Mouse (Mus musculus) heart, adult 2 months (tissue): Measurements from ENCODE around the gene Kbtbd2. TPM values are rescaled to one million over a fixed set of nuclear protein-coding genes. Genes with fewer than 3 reads are reported as not detected.
A peak's percentile ranks its signal among the peaks of the same experiment; 100 is the strongest.

Source experiments
- DNase-seq, 2 experiments: peaks; one replicate each; pipeline ENCODE4 v3.0.0; 2021
- H3K27ac ChIP-seq: fragments of 200-600 bp; 2 replicates; pipeline ENCODE4 v1.8.1; 2022
- H3K27me3 ChIP-seq: fragments of 200-500 bp; 2 replicates; pipeline ENCODE4 v1.6.1; 2012; ENCODE audit warnings: mild to moderate bottlenecking, low read length, inconsistent platforms, mixed read lengths; ENCODE audit not compliant: control insufficient read depth, insufficient read depth
- H3K36me3 ChIP-seq: fragments of 200-500 bp; 2 replicates; pipeline ENCODE4 v1.6.1; 2012; ENCODE audit warnings: low read length, inconsistent platforms; ENCODE audit not compliant: control insufficient read depth, insufficient read depth
- H3K4me1 ChIP-seq: fragments of 200-500 bp; 2 replicates; pipeline ENCODE4 v1.6.1; 2011; ENCODE audit warnings: low read length; ENCODE audit not compliant: control insufficient read depth, insufficient read depth
- H3K4me3 ChIP-seq: fragments of 200-600 bp; 2 replicates; pipeline ENCODE4 v1.8.1; 2022
- H3K79me2 ChIP-seq: fragments of 200-500 bp; replicated peaks from 2 replicates; pipeline ENCODE4 v1.6.1; 2012; ENCODE audit warnings: mild to moderate bottlenecking, inconsistent platforms, low read length, moderate library complexity, mixed read lengths; ENCODE audit not compliant: control insufficient read depth, insufficient read depth
- H3K9ac ChIP-seq: fragments of 200-500 bp; 2 replicates; pipeline ENCODE4 v1.6.1; 2012; ENCODE audit warnings: low read depth, mild to moderate bottlenecking, control low read depth, inconsistent platforms, low read length, mixed read lengths
- CTCF ChIP-seq: fragments of 200-600 bp; IDR thresholded peaks from 2 replicates; pipeline ENCODE4 v1.8.1; 2022; ENCODE audit warnings: antibody characterized with exemption, mild to moderate bottlenecking, moderate library complexity
- EP300 ChIP-seq: fragments of 200-500 bp; IDR thresholded peaks from 2 replicates; pipeline ENCODE4 v1.6.1; 2011; ENCODE audit warnings: low read depth, low read length, control low read depth; ENCODE audit not compliant: insufficient read depth
- POLR2A ChIP-seq: fragments of 200-500 bp; IDR thresholded peaks from 2 replicates; pipeline ENCODE4 v1.6.1; 2011; ENCODE audit warnings: mild to moderate bottlenecking, low read depth, low read length, control low read depth; ENCODE audit not compliant: insufficient read depth
- WGBS: fragments of 180-500 bp; shearing (Covaris S2); methylation state at CpG from one replicate; pipeline ENCODE4 v1.1.7; 2018; 5-methylcytosine and 5-hydroxymethylcytosine counted together
- intact Hi-C: fragments of 180-260 bp; cut with DNase I; formaldehyde crosslinking; loops from one replicate; pipeline ENCODE4 v1.15.1; 2025
- polyA plus RNA-seq: library from polyadenylated mRNA; depleted of rRNA; stranded (reverse); fragments of >200 nt; gene quantifications from 2 replicates; pipeline ENCODE4 v1.2.3, GENCODE M21; 2012
- total RNA-seq, 2 experiments: library from RNA; stranded (reverse); gene quantifications; 2 replicates each; pipeline ENCODE4 v1.2.3; 2021

The Kbtbd2 gene
- total and polyA plus RNA-seq, 3 experiments = 7.7 to 30.6 (median 28.9) TPM

DNA sequence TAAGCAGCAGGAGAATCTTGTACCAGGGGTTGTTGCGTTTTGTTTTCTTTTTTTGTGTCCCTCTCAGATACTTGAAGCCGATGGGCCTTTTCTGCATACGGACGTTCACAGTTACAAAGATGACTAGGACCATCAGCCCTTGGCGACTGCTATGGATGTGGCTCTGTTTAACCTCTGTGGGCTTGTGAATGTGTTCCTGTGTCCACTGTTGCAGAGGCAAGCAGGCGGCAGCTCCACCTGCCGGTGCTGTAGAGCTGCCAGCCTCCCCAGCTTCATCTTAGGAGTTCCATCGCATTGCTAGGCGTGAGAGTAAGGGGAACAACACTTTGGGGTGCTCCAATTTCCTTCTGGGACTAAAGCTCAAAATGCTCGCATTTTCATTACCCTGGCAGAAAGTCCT is 37.9 kb upstream of the Kbtbd2 start:
- no peak overlapping the region for H3K27ac ChIP-seq
- no peak overlapping the region for H3K9ac ChIP-seq
- no peak for DNase-seq
- H3K36me3 ChIP-seq = no peaks in the 10 kb centered on the region; the same call in 1 of the 2 replicates
- peaks cover 5% of the 10 kb centered on the region for H3K79me2 ChIP-seq
- H3K27me3 ChIP-seq = no peaks in the 10 kb centered on the region
- no peak overlapping the region for H3K4me3 ChIP-seq
- peaks cover 4% of the 10 kb centered on the region for H3K4me1 ChIP-seq
- peak; percentile 27; the same call in 1 of the 2 replicates for TF ChIP-seq CTCF
- TF ChIP-seq EP300 = no peak
- 84% methylated on average over 10 of the region's 10 CpGs for WGBS
- intact Hi-C loops = no loop called here

DNA sequence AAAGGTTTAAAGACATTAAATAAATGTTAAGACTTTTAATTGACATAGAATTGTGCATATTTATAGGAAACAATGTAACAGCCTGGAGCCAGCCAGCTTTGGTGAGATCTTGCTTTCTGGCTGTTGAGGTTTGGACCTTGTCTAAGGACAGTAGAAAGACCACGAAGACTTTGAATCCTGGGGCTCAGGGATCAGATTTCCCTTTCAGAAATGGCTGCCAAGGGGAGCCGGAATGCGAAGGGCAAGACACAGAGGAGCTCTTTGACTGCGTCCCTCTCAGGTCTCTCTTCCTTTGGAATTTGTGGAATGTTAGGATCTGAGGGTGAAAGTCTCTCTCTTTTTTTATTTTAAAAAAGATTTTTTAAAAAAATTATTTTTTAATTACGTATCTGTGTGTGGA is 37.2 kb upstream of the Kbtbd2 start:
- TF ChIP-seq POLR2A (no peak), EP300 (no peak), CTCF (no peak)
- 75% methylated on average over 5 of the region's 5 CpGs for WGBS
- intact Hi-C loops = no loop called here
- no peak for DNase-seq
- Histone ChIP-seq H3K4me1 (peaks cover 4% of the 10 kb centered on the region), H3K36me3 (no peaks in the 10 kb centered on the region; the same call in 1 of the 2 replicates), H3K27me3 (no peaks in the 10 kb centered on the region), H3K4me3 (no peak overlapping the region), H3K79me2 (peaks cover 4% of the 10 kb centered on the region), H3K9ac (no peak overlapping the region), H3K27ac (no peak overlapping the region)

DNA sequence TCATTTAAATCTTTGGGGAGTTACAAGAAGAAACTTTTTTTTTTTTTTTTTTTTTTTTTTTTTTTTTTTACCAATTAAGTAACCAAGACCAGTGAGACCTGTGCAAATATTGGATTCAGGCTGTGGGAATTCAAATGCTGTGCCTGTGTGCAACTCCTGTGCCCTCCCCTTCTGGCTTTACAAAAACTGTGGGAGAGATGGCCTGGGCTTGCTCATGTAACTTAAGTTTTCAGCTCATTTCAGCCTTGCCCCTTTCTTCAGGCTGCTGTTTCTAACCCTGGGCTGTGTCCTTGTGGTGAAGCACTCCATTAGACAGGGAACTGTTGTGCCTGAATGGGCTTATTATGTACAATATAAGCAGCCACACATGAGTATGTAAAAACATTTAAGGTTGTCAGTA is 35.2 kb upstream of the Kbtbd2 start:
- Histone ChIP-seq H3K4me3 (no peak overlapping the region; the same call in 1 of the 2 replicates), H3K27ac (no peak overlapping the region; the same call in 1 of the 2 replicates), H3K4me1 (peaks cover 4% of the 10 kb centered on the region), H3K79me2 (peaks cover 4% of the 10 kb centered on the region), H3K36me3 (no peaks in the 10 kb centered on the region; the same call in 1 of the 2 replicates), H3K27me3 (no peaks in the 10 kb centered on the region), H3K9ac (peak overlapping the region; percentile 59)
- peak in 1 of 2 experiments; percentile 24 for DNase-seq
- intact Hi-C loops = loop anchor here (2.0 kb wide), 3 partner anchors 24 to 90 kb away; partner anchors contain the start of genes Kbtbd2 and Nt5c3
- TF ChIP-seq POLR2A = no peak
- TF ChIP-seq CTCF = no peak
- TF ChIP-seq EP300 = no peak

DNA sequence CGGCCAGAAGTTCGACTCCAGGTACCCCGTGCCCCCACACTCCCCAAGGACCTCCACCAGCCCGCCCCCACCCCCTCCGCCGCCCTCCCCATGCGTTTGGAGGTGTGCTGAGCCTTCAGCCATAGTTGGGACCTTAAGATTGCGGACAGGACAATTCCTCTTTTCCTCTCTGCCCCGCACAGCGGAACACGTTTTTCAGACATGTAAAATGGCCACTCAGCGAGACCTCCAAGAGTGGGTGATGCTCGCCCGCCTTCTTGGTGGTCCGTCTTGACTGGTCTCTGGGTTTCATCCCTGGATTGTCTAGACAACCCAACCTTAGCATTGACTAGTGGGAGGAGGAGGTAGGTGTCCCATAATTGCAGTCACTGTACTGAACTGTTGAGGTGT is 34.8 kb upstream of the Kbtbd2 start:
- intact Hi-C loops = loop anchor here (2.0 kb wide), 3 partner anchors 24 to 90 kb away; partner anchors contain the start of genes Kbtbd2 and Nt5c3
- TF ChIP-seq POLR2A (no peak), CTCF (no peak), EP300 (no peak)

DNA sequence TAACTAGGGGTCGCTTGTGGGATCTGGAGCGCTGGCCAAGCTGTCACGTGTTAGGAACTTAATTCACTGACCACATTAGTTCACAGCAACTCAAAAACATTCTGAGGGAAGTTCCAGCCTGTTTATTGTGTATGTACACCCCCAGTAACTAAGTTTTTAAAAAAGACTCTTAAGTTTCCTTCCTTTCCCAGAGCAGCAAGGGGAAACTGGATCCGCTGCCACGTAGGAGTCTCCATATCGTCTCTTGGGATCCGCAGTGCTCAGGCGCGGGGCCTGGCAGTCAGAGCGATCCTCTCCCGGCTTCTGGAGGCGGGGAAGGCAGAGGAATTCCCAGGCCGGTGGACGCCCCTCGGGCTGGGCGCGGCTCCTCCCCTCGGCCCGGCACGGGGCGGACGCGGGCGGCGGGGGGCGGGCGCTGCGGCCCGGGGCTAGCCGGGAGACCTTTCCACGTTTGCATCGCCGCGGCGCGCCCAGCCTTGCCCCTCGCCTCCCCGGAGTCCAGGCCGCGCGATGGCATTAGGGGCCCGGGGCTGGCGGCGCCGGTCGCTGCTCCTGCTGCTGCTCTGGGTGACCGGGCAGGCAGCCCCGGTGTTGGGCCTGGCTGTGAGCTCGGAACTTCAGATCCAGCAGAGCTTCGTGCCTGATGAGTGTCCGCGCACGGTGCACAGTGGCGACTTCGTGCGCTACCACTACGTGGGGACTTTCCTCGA is 34.2 kb upstream of the Kbtbd2 start, which contains the start of gene Fkbp9:
Fkbp9 (plus strand) TSS at position 363 of the 710 bp plus-strand sequence.
- peaks cover 4% of the 10 kb centered on the region for H3K79me2 ChIP-seq
- peak within 1 kb of the TSS; percentile 91 for H3K27ac ChIP-seq
- peak; percentile 93 to 94 for DNase-seq
- H3K4me1 ChIP-seq = peaks cover 4% of the 10 kb centered on the region
- H3K27me3 ChIP-seq = no peaks in the 10 kb centered on the region
- H3K36me3 ChIP-seq = no peaks in the 10 kb centered on the region; the same call in 1 of the 2 replicates
- TF ChIP-seq POLR2A (peak; percentile 81), CTCF (no peak)
- under 1% methylated on average over 58 of the region's 58 CpGs for WGBS
- H3K9ac ChIP-seq = peak within 1 kb of the TSS; percentile 82
- intact Hi-C loops = loop anchor here (2.0 kb wide), 3 partner anchors 25 to 91 kb away; partner anchors contain the start of genes Kbtbd2 and Nt5c3
- H3K4me3 ChIP-seq = peak within 1 kb of the TSS; percentile 90

More for the DNA sequence above, 34.8 kb upstream of the Kbtbd2 start:
- H3K9ac ChIP-seq = peak overlapping the region; percentile 82
- 4% methylated on average over 15 of the region's 15 CpGs for WGBS
- peaks cover 4% of the 10 kb centered on the region for H3K79me2 ChIP-seq
- peak overlapping the region; percentile 91 for H3K27ac ChIP-seq
- H3K4me3 ChIP-seq = peak overlapping the region; percentile 90
- H3K4me1 ChIP-seq = peaks cover 4% of the 10 kb centered on the region
- H3K36me3 ChIP-seq = no peaks in the 10 kb centered on the region; the same call in 1 of the 2 replicates
- no peaks in the 10 kb centered on the region for H3K27me3 ChIP-seq
- DNase-seq = no peak

DNA sequence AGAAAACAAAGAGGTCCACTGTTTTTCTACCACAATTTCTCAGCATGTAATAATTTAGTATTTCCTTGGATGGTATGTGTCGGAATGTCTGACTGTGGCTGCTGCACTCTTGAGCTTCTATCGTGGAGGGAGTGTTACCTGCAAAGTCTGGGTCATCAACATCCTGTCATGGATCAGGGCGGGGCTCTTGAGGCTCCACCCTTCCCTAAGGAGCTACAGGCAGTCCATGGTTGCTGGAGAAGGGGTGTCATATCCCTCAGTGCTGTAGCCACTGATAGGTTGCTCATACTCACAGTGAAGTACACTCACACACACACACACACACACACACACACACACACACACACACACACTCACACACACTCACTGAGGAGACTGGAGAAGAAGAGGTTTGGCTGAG is 28.0 kb upstream of the Kbtbd2 start:
- Histone ChIP-seq H3K36me3 (no peaks in the 10 kb centered on the region), H3K9ac (no peak overlapping the region), H3K27me3 (no peaks in the 10 kb centered on the region), H3K4me1 (no peaks in the 10 kb centered on the region), H3K4me3 (no peak overlapping the region), H3K79me2 (no peaks in the 10 kb centered on the region), H3K27ac (no peak overlapping the region)
- no peak for TF ChIP-seq EP300
- TF ChIP-seq POLR2A = no peak
- no peak for TF ChIP-seq CTCF
- intact Hi-C loops = no loop called here
- 62% methylated on average over 3 of the region's 3 CpGs for WGBS
- DNase-seq = no peak
